Mouse (Mus musculus): Measurements from ENCODE around the gene Rarres2.

DNA sequence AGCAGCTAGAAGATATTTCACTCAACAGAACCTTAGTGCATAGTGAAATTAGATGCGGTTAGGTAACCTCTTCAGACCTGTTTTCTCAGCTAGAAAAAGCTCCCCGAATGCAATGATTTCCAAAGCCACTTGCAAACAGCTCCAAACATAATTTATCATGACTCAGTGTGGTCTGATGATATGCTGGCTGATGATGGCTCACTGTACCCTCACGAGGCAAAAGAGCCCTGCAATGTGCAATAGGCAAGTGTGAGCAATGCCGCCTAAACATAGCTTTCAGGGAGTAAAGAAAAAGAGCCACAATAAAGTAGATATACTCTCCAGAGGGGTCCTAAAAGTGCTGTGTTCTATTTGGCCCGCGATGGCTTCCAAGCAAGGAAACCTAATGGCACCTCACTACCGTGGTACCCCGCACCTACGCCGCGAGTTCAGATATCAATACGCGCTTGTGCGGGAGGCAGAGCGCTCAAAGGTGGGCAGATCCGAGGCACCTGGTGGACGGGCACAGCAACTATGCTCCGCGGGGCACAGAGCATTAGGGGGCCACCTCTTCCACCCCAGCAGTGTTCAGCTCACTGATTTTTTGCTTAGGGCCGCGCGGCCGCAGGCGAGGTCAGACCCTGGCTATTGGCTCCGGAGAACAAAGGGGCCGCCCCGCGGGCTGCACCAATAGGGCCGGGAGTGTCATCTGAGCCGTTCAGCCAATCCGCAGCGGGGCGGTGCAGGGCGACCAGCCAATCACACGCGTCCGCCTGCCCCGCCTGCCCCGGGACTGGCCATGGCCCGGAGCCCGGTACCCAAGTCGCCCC is 28.9 kb upstream of the Rarres2 start, which contains the start of gene Zfp775:
- TF ChIP-seq CTCF (conservative IDR thresholded peaks at IDR 0.05; ENCODE audit: insufficient read depth, insufficient read length, low read depth, low read length), result no peak
- peak; percentile 12 for TF ChIP-seq POLR2A (IDR thresholded peaks at IDR 0.05; ENCODE audit: low read depth, low read length)
